Mouse (Mus musculus) embryonic facial prominence, embryonic 14.5 days (tissue): ENCODE measurements at regions not wholly inside any gene's neighbourhood (a gene's known extent, or its start where the extent isn't known, plus 50 kb on each side); places are given as distances from the start of the nearest gene placed in this dataset.

Experiments used
- ATAC-seq: fragments of 200-750 bp; cut with Nextera tagmentation; 2 replicates; pipeline ENCODE4 v1.8.0; 2017; ENCODE audit warnings: low read depth, moderate number of reproducible peaks, moderate TSS enrichment
- DNase-seq: peaks from one replicate; pipeline ENCODE4 v3.0.0-alpha.2; 2015; ENCODE audit warnings: low spot score
- H3K27ac ChIP-seq: fragments of 300-500 bp; sonication (generic); replicated peaks from 2 replicates; pipeline ENCODE4 v1.5.1; 2014; ENCODE audit warnings: low read depth, mild to moderate bottlenecking, low read length, moderate library complexity
- H3K27me3 ChIP-seq: fragments of 300-500 bp; sonication (generic); replicated peaks from 2 replicates; pipeline ENCODE4 v1.6.1; 2014; ENCODE audit warnings: low read length; ENCODE audit not compliant: control insufficient read depth, insufficient read depth
- H3K36me3 ChIP-seq: fragments of 300-500 bp; sonication (generic); 2 replicates; pipeline ENCODE4 v1.6.1; 2014; ENCODE audit warnings: low read length, mixed read lengths; ENCODE audit not compliant: control insufficient read depth, insufficient read depth
- H3K4me1 ChIP-seq: fragments of 300-500 bp; sonication (generic); 2 replicates; pipeline ENCODE4 v1.6.1; 2014; ENCODE audit warnings: antibody characterized with exemption, low read length; ENCODE audit not compliant: control insufficient read depth, insufficient read depth
- H3K4me2 ChIP-seq: fragments of 300-500 bp; sonication (generic); 2 replicates; pipeline ENCODE4 v1.6.1; 2014; ENCODE audit warnings: low read depth, mild to moderate bottlenecking, low read length, moderate library complexity, mixed read lengths
- H3K4me3 ChIP-seq: fragments of 300-500 bp; sonication (generic); 2 replicates; pipeline ENCODE4 v1.5.1; 2014; ENCODE audit warnings: low read depth, mild to moderate bottlenecking, low read length
- H3K9ac ChIP-seq: fragments of 300-500 bp; sonication (generic); 2 replicates; pipeline ENCODE4 v1.6.1; 2014; ENCODE audit warnings: low read depth, mild to moderate bottlenecking, low read length, moderate library complexity, mixed read lengths
- H3K9me3 ChIP-seq: fragments of 300-500 bp; sonication (generic); 2 replicates; pipeline ENCODE4 v1.6.1; 2016; ENCODE audit warnings: low read length; ENCODE audit not compliant: control insufficient read depth
- WGBS: fragments of 180-500 bp; shearing (Covaris S2); extraction: QIAGEN DNeasy Blood & Tissue Kit; methylation state at CpG from one replicate; pipeline ENCODE4 v1.1.7; 2014; 5-methylcytosine and 5-hydroxymethylcytosine counted together

DNA sequence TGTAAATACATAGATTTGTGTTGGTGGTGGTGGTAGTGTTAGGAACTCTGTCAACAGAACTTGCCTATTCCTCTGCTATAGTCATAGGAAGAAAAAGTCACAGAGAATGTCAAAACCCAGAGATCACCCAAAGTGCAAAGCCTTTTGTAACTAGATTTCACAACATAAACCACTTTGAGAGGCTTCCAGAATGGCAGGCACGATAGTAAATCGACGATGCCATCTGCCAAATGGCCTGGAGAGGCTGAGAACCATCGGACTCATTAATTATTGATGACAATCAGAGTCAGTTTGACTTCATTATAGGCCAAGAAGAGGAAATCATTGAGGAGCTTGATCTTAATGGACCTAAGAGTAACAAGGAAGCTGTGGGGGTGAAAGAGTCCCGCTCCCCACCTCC is 207.6 kb upstream of the Kirrel3 start:
- Histone ChIP-seq H3K36me3 (no peaks in the 10 kb centered on the region), H3K27me3 (no peaks in the 10 kb centered on the region), H3K9me3 (no peaks in the 10 kb centered on the region), H3K27ac (no peak overlapping the region), H3K4me1 (peaks cover 7% of the 10 kb centered on the region), H3K4me3 (no peak overlapping the region), H3K9ac (no peak overlapping the region), H3K4me2 (no peak overlapping the region)
- no peak for DNase-seq
- ATAC-seq, result no peak
- WGBS, result 88% methylated on average over 5 of the region's 5 CpGs

DNA sequence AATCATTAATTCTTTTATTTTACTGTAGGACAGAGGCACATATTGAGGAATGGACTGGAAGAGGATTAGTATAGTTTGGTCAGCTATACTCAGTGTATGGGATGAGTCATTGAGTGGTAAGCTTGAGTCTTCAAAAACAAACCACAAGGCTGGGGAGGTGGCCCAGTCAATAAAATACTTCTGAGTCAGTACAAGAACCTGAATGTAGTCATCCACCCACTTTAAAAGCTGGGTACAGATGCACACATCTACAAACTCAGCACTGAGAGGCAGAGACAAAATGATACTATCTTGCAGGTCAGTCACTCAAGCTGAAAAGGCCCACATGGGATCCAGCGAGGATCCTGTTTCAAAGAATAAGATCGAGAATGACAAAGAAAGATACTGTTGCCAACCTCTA is 206.3 kb upstream of the Kirrel3 start:
- no peak for DNase-seq
- Histone ChIP-seq H3K9me3 (no peaks in the 10 kb centered on the region), H3K27me3 (no peaks in the 10 kb centered on the region), H3K9ac (no peak overlapping the region), H3K27ac (no peak overlapping the region), H3K36me3 (no peaks in the 10 kb centered on the region), H3K4me2 (no peak overlapping the region), H3K4me3 (no peak overlapping the region), H3K4me1 (peaks cover 7% of the 10 kb centered on the region)
- no peak for ATAC-seq
- 68% methylated on average over 2 of the region's 2 CpGs for WGBS

DNA sequence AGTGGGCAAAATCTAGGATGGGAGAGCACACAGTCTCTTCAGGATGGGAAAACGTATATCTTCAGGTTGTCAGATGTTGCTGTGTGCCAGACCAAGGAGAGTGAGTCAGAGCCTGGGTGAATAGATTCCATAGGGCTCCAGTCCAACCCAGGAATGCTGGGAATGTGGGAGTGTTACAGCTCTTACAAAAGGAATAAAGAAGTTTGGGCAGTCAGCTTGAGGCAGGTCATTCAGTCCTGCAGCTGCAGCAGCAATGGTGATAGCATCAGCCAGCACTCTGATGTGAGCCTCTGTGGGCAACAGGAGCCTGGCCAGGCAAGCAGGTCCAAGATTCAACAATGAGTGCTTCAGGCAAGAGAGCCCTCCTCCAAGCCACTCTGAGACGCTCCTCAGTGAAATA is 205.8 kb upstream of the Kirrel3 start:
- WGBS, result 41% methylated on average over 2 of the region's 2 CpGs
- ATAC-seq, result peak; percentile 26; the same call in 1 of the 2 replicates
- Histone ChIP-seq H3K9ac (no peak overlapping the region), H3K4me3 (no peak overlapping the region), H3K4me2 (no peak overlapping the region), H3K9me3 (no peaks in the 10 kb centered on the region), H3K27me3 (no peaks in the 10 kb centered on the region), H3K36me3 (no peaks in the 10 kb centered on the region), H3K4me1 (peaks cover 7% of the 10 kb centered on the region), H3K27ac (no peak overlapping the region)
- DNase-seq, result peak; percentile 46

DNA sequence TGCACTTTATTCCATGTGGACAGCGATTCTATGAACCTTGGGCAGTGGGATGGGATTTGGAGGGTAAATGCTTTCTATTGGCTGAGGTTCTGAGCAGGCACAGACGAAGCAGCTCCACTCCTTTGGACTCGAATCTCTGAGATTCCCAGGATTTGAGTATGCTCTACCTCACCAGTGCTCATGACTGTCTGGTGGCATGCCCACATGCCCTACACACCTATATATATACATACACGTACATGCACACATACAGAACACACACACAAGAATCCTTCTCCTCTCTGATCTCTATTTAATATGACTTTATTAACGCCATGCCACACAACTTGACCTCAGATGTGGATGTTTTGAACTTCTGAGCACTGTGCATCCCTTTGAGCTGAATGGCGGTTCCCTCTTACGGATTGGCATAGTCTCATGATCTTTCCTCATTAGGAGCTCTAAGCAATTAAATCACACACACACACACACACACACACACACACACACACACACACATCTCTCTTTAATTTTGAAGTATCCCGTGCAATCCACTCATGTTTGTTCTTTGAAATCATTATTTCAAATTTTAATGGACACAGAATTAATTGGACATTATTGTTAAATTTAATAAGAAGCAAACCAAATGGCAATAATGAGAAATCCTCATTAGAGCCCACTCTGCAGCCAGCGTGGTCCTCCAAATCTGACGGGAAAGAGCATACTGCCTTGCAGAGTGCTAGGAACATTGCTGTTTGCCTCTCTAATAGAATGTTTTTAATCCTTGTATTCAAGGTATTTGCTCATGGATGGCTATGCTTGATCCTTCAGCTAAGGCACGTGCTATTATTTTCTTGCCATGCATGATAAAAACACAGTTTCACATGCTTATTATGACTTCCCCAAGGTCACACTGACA is 205.1 kb upstream of the Kirrel3 start:
- ATAC-seq (no peak), DNase-seq (no peak)
- Histone ChIP-seq H3K27ac (no peak overlapping the region), H3K4me1 (peaks cover 7% of the 10 kb centered on the region), H3K36me3 (no peaks in the 10 kb centered on the region), H3K4me3 (no peak overlapping the region), H3K27me3 (no peaks in the 10 kb centered on the region), H3K9me3 (no peaks in the 10 kb centered on the region), H3K9ac (no peak overlapping the region), H3K4me2 (no peak overlapping the region)
- 80% methylated on average over 11 of the region's 11 CpGs for WGBS

DNA sequence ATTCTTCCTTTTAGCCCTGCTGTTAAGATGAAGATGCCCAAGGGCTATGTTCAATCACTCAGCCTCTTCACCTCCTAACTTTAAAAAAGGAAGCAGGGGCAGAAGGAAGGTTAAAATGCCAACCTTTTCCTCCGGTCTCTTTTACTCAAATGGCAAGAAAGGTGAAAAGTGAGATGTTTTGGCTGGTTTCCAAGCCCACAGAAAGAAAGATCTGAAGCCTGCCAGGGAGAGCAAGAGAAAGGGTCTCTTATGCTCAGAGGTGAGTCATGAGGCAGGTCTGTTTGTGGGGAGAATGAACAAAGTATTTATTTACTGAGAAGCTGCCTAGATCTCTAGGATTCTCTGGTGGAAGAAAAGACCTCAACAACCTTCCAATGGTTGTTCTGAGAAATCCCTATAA is 162.1 kb upstream of the Kirrel3 start:
- no peak overlapping the region for H3K27ac ChIP-seq
- H3K27me3 ChIP-seq, result no peaks in the 10 kb centered on the region
- no peak overlapping the region for H3K4me3 ChIP-seq
- whole genome bisulfite sequencing, result 3% methylated on average over 1 of the region's 1 CpGs
- no peak overlapping the region for H3K4me2 ChIP-seq
- no peaks in the 10 kb centered on the region for H3K9me3 ChIP-seq
- no peak overlapping the region for H3K9ac ChIP-seq
- no peaks in the 10 kb centered on the region for H3K36me3 ChIP-seq
- no peak for ATAC-seq
- H3K4me1 ChIP-seq, result no peaks in the 10 kb centered on the region
- peak; percentile 21 for DNase-seq

DNA sequence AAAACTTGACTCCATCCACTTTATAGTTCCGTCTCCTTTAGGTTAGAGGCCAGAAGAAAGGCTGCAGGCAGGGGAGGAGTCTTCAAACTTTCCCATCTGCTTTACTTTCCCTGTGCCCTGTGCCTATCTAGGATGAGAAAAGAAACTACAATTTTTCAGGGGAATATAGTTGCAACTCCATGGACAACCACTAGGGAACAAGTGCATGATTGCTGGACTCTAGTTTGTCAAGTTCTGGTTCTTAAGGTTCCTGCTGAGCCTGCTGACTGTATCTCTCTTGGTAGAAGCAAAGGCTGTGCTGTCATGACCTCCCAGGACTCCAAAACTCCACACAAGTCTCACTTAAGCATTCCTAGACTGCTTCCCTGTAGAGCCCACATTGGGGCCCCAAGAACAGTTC is 157.0 kb upstream of the Kirrel3 start:
- no peak overlapping the region for H3K4me2 ChIP-seq
- ATAC-seq (no peak), DNase-seq (no peak)
- no peaks in the 10 kb centered on the region for H3K27me3 ChIP-seq
- no peaks in the 10 kb centered on the region for H3K9me3 ChIP-seq
- H3K4me1 ChIP-seq, result no peaks in the 10 kb centered on the region
- no peak overlapping the region for H3K4me3 ChIP-seq
- H3K27ac ChIP-seq, result no peak overlapping the region
- WGBS, result 80% methylated on average over 1 of the region's 1 CpGs
- no peak overlapping the region for H3K9ac ChIP-seq
- H3K36me3 ChIP-seq, result no peaks in the 10 kb centered on the region

DNA sequence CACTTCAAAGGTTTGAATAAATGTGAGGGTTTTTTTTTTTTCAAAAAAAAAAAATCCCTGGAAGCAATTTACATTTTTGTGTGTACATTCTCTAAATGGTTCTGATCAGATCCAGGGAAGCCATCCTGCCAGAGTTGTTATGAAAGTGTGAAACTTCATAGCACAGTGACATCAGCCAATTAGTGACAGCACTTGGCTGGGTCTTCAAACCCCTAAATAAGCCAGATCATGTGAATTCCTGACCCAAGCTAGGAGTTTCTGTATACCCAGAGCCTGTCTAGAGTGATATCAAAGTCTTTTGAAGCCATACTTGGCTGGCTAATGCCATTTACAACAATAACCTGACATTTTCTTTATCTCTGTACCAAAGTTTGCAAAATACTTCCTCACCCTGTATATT is 151.6 kb upstream of the Kirrel3 start:
- no peaks in the 10 kb centered on the region for H3K36me3 ChIP-seq
- no peak overlapping the region for H3K4me3 ChIP-seq
- no peak overlapping the region for H3K9ac ChIP-seq
- no peak overlapping the region for H3K4me2 ChIP-seq
- H3K27ac ChIP-seq, result no peak overlapping the region
- H3K4me1 ChIP-seq, result no peaks in the 10 kb centered on the region
- ATAC-seq, result no peak
- H3K27me3 ChIP-seq, result no peaks in the 10 kb centered on the region
- DNase-seq, result peak; percentile 50
- H3K9me3 ChIP-seq, result no peaks in the 10 kb centered on the region

DNA sequence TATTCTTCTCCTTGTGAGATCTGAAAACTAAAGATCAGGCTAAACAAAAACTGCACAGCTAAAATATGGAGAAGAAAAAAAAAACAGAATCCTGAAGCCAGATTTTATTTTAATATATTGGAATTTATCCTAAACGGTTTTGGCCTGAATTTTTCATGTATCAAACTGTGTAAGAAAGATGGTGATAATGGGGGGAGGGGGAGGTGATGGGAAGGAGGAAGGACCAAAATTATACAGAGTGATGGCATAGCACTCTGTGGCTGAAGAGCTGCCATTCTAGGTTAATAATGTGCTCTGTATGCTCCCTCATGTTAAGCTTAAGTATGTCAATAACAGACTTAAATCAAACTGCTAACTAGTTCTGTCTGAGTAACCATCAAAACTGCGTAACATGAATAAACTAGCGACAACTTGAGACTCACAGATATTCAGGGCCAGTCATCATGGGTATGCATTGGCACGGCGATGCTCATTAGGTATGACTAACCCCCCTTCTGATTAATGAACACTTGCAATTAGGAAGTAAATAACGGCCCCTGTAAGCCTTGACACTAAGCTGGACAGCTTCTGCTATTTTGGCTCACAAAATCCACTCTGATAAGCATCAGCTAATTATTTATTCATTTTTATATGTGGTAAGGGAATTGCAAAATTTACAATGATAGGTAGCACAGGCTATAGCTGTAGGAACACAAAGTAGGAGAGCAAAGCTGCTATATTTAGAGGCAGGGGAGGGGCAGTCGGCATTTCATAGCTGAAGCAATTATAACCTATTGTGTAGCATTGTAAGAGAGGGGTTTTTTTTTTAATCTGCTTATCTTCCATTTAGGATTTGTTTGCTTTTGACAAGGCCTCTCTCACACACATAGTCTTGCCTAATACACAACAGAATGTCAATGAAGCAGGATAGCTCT is 150.9 kb upstream of the Kirrel3 start:
- H3K4me3 ChIP-seq, result no peak overlapping the region
- no peaks in the 10 kb centered on the region for H3K36me3 ChIP-seq
- no peak overlapping the region for H3K4me2 ChIP-seq
- no peaks in the 10 kb centered on the region for H3K27me3 ChIP-seq
- no peaks in the 10 kb centered on the region for H3K4me1 ChIP-seq
- no peak overlapping the region for H3K27ac ChIP-seq
- no peaks in the 10 kb centered on the region for H3K9me3 ChIP-seq
- WGBS, result 77% methylated on average over 7 of the region's 7 CpGs
- ATAC-seq, result no peak
- no peak overlapping the region for H3K9ac ChIP-seq
- DNase-seq, result no peak
